Mouse (Mus musculus): ENCODE results near the gene Cpm. TPM values are rescaled to one million over a fixed set of nuclear protein-coding genes. Genes with fewer than 3 reads are reported as not detected.
A peak's percentile ranks its signal among the peaks of the same experiment; 100 is the strongest.

Cpm gene
- total and polyA plus RNA-seq, 2 experiments, result 0.80 to 1.4 TPM

DNA sequence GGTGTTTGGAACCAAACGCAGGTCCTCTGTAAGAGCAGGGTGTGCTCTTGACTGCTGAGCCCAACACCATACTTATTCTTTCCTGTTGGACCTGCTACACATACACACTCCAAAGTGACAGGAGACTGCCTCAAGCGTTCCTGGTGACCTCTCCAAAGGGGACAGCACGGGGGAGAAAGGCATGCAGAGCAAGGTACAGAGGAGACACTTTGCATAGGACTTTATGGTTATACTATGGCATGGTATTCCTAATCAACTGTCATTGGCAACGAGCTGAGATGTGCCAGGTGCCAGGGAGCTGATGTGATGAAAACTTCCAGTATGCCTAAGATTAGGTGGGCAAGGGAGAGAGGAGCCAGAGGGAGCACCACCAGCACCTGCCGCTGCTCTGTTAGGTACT lies 107.3 kb downstream of the Cpm start:
- no peaks in the 10 kb centered on the region for H3K79me2 ChIP-seq (ENCODE audit: control insufficient read depth, insufficient read depth, low read length)
- WGBS, result 94% methylated on average over 5 of the region's 5 CpGs
- H3K27ac ChIP-seq (replicated peaks; ENCODE audit: insufficient read depth, low read depth, low read length), result peak overlapping the region; percentile 72
- peaks cover 12% of the 10 kb centered on the region; the same call in 1 of the 2 replicates for H3K4me1 ChIP-seq (ENCODE audit: control insufficient read depth, insufficient read depth, low read length)
- H3K4me3 ChIP-seq (ENCODE audit: insufficient read depth, low read depth, low read length), result no peak overlapping the region
- H3K27me3 ChIP-seq (ENCODE audit: control insufficient read depth, insufficient read depth, low read length), result no peaks in the 10 kb centered on the region
- H3K36me3 ChIP-seq (ENCODE audit: control insufficient read depth, insufficient read depth, low read length), result peaks cover 6% of the 10 kb centered on the region
- TF ChIP-seq CTCF (IDR thresholded peaks at IDR 0.05; ENCODE audit: low read depth, low read length) (no peak), POLR2A (IDR thresholded peaks at IDR 0.05; ENCODE audit: extremely low read depth, insufficient read depth, low read length) (no peak)
- DNase-seq (ENCODE audit: extremely low read depth, low read depth, low spot score), result no peak
- no peak overlapping the region for H3K9ac ChIP-seq (ENCODE audit: low read depth, low read length)

Other genes starting within 250 kb of the Cpm start
- gene Cpsf6, start 249.5 kb upstream of the Cpm start, total RNA-seq (2014; rRNA removed), result 32.8 and 33.1 TPM in 2 replicates
- 17.0 and 23.7 TPM in 2 replicates for gene Cpsf6, start 249.5 kb upstream of the Cpm start, polyA plus RNA-seq (2012; rRNA removed)
- 24.6 and 27.7 TPM in 2 replicates for gene Mdm2, start 81.3 kb downstream of the Cpm start, total RNA-seq (2014; rRNA removed)
- gene Mdm2, start 81.3 kb downstream of the Cpm start, polyA plus RNA-seq (2012; rRNA removed), result 18.2 and 19.8 TPM in 2 replicates
- 4.1 and 5.2 TPM in 2 replicates for gene Slc35e3, start 116.9 kb downstream of the Cpm start, total RNA-seq (2014; rRNA removed)
- 5.2 and 7.1 TPM in 2 replicates for gene Slc35e3, start 116.9 kb downstream of the Cpm start, polyA plus RNA-seq (2012; rRNA removed)
- gene Nup107, start 163.2 kb downstream of the Cpm start, total RNA-seq (2014; rRNA removed), result 4.1 and 4.4 TPM in 2 replicates
- gene Nup107, start 163.2 kb downstream of the Cpm start, polyA plus RNA-seq (2012; rRNA removed), result 1.2 and 1.8 TPM in 2 replicates
- 44.6 and 47.7 TPM in 2 replicates for gene Rap1b, start 216.5 kb downstream of the Cpm start, total RNA-seq (2014; rRNA removed)
- gene Rap1b, start 216.5 kb downstream of the Cpm start, polyA plus RNA-seq (2012; rRNA removed), result 12.5 and 14.5 TPM in 2 replicates

Data from liver, adult 2 months (tissue).